Mouse (Mus musculus) thymus, adult 18-20 months (tissue): ENCODE measurements around the gene Tsc2.
A peak's percentile ranks its signal among the peaks of the same experiment; 100 is the strongest.

Experiments
- DNase-seq, 2 experiments: peaks; one replicate each; pipeline ENCODE4 v3.0.0; 2022; ENCODE audit warnings: mixed read lengths in 2 of 2

The Tsc2 gene

DNA sequence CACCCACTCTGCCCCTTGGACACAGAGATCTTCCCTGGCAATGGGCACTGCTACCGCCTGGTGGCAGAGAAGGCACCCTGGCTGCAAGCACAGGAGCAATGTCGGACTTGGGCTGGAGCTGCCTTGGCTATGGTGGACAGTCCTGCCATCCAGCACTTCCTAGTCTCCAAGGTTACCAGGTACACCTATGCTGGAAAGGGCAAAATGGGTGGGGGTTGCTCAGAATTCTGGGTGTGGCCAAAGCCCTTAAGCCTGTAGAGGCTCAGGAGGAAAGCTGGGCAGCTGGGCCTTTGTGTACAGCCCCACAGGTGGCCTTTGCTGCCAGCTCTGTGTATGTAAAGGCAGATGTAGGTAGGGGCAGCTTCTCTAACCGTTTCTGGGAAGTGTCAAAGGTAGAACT is 66.6 kb downstream of the Tsc2 start:
- no peak for DNase-seq

DNA sequence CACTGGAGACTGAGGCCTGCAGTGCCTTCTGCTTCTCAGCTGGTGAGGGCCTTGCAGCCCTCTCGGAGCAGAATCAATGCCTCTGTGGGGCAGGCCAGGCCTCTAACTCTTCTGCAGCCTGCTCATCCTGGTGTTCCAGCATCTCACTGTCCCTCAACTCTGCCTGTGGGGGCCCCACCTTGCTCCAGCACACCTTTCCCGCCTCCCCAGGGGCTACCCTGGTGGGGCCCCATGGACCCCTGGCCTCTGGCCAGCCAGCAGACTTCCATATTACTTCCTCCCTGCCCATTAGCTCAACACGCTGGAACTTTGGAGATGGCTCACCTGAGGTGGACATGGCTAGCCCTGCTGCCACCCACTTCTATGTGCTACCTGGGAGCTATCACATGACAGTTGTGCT is 67.3 kb downstream of the Tsc2 start:
- no peak for DNase-seq

DNA sequence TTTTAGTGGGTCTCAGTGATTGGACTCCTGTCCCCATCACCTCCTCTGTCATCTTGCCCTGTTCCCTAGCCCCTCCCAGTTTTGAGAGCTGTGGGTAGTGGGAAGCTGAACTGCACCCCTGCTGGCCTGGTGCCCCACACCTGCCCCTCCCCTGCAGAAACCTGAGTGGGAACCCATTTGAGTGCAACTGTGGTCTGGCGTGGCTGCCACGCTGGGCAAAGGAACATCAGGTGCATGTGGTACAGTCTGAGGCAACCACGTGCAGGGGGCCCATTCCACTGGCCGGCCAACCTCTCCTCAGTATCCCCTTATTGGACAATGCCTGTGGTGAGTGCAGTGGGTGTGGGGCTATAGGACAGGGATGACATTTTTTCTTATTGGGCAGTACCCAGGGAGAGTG is 68.0 kb downstream of the Tsc2 start:
- DNase-seq = no peak

DNA sequence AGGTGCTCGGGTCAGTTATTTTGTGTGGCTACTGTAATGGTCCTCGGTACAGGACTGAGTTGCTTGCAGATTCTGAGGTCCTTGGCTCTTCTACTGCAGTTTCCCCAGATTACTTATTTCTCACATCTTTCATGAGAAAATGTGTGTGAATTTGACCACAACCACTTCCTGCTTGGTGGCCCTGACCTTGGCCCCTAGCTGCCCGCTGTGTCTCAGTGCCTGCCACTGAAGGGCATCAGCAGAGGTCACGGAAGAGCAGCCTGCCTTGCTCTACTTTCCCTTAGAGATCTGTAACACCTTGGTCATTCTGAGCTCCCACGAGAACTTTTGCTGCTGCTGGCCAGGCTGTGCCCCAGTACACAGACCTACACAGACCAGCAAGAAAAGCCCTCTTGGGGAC is 68.8 kb downstream of the Tsc2 start:
- no peak for DNase-seq

DNA sequence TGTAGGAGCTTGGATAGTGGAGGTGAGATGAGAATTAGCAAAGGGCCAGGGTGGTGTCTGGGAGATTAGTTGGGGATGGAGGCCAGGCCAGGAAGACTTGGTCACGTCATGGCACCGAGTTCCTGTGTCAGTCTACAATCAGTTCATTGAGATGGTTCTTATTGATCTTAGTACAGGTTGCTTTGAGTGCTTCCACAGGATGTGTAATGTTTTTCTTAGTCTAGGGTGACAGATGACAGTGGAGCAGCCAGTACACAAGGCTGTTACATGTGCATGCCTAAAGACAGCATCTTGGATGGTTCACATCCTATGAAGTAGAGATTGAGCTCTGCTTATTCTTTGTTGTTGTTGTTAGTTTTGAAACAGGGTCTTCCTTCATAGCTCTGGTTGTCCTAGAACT is 70.8 kb downstream of the Tsc2 start:
- no peak for DNase-seq

DNA sequence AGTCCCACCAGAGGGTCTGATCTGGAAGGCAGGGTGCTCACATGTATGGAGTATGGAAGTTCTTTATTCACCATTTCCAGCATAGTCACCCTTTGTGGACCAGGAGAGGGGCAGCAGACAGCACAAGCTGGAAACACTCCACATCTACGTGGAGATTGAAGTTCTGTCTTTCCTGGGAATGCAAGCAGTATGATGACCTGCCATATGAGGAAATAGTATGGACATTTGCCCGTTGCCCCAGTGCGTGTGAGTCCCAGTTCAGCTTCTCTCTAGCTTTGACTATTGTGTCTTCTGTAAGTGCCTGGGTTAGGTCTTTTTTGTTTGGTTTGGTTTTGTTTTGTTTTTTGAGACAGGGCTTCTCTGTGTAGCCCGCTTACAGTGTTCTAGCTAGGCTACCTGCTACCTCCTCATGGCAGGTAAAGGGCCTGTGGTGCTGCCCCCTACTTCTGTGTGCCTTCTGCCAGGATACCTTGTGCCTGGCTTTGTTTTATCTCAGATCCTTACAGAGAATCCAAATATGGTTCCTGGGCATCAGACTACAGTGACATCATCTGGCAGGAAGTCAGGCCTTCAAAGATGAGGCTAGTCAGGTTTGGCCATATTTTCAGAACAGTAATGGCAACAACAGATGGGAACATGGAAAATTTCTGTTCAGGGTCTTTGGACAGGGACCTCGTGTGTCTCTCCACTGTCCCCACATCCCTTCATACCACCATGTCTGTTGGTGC is 72.0 kb downstream of the Tsc2 start:
- no peak for DNase-seq

DNA sequence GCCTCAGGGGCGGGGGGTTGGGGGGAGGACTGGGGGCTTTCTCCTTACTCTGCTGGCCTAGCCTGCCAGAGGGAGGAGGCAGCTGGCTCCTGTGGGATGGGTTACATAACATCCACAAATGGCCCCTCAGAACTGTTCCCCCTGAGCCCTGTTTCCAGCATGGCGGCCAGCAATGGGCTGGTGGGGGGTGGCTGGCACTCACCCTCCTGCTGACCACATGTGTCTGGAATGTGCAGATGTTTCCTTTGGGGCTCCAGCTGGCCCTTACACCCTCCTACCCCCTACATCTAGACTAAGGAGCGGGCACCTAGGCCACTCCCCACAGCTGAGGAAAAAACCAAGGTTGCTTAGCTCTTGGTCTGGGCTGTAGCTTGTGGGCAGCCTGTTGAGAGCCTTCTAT is 73.3 kb downstream of the Tsc2 start:
- no peak for DNase-seq

DNA sequence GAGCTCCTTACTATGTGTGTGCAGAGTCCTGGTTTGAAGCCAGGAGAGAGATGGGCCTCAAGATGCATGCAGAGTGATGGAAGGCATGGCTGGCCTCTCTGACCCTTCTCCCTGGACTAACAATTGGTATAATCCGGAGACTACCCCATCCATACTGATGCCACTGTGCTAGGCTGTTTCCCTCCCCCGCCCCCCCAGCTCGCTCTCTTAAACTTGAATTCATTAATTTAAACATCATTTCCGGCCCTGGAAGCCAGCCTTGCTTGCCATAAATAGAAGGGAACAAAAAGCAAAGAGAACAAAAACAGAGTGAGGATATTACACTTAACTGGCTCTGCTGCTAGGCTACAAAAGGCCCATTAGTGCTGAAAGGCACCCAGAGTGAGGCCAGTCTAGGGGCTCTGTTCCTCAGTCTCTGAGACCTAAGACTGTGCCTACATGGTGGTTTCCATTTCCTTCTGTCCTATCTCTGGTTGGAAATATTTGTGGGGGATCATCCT is 73.8 kb downstream of the Tsc2 start:
- DNase-seq = no peak

DNA sequence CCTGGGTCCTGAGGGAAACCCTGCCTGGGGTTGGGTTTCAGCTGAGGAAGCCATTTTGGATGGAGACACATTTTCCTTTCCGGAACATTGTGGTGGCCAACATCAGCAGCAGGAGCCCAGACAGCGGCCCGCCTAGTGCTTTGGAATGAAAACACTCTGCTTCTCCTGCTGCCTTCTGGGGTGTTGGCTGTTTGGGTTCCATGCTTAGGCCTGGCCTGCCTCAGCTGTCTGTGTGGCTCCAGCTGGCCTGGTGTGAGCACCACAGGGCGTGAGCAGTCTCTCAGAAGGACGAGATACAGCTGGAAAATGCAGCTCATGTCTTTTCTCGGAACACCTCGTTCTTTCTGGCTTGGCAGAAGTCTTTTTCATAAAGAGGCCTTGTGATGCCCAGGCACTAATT is 75.3 kb downstream of the Tsc2 start:
- no peak for DNase-seq

DNA sequence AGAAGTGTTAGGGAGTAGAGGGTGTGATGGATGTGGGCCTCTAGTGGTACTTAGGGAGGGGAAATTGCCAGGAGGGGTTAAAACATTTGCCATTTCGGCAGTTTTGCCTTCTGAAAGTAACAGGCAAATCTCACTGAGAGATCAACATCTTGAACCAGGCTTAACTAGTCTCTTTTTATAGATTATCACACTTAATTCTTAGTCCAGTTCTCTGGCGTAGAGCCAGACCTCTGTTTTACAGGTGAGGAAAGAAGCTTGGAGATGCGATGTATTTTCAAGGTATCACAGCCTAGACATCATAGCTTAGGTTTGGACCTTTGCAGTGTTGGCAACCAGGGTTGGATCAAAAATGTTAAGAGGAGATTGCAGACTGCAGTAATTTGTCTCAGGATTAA is 81.4 kb downstream of the Tsc2 start:
- no peak for DNase-seq

DNA sequence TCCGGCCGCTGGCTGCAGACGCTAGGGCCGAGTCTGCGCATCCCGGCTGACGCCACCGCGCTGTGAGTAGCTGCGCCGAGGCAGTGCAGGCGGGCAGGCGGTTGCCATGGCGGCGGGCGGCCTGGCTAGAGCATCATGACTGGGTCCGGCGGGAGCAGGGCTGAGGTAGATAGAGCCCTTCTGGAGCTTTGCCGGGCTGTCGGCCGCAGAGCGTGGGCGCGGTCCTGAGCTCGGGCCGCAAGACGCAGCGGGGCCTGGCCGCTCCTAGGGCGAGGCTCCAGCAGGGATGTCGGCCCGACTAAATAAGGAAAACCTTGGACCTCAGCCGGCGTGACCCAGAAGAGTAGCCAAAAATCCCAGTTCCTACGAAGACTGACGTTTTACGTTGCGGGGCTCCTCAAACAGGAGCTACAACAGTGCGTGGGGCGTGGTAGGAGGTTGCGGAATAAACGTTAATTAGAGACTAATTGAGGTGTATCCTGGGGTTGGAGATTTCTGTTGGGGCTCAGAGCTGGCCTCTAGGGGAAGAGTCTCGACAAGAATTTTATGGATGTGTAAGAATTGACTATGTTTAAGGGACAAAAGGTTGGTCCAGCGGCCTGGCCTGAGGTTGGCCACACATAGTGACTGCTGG is 81.9 kb downstream of the Tsc2 start:
- peak; percentile 57 to 59 for DNase-seq

DNA sequence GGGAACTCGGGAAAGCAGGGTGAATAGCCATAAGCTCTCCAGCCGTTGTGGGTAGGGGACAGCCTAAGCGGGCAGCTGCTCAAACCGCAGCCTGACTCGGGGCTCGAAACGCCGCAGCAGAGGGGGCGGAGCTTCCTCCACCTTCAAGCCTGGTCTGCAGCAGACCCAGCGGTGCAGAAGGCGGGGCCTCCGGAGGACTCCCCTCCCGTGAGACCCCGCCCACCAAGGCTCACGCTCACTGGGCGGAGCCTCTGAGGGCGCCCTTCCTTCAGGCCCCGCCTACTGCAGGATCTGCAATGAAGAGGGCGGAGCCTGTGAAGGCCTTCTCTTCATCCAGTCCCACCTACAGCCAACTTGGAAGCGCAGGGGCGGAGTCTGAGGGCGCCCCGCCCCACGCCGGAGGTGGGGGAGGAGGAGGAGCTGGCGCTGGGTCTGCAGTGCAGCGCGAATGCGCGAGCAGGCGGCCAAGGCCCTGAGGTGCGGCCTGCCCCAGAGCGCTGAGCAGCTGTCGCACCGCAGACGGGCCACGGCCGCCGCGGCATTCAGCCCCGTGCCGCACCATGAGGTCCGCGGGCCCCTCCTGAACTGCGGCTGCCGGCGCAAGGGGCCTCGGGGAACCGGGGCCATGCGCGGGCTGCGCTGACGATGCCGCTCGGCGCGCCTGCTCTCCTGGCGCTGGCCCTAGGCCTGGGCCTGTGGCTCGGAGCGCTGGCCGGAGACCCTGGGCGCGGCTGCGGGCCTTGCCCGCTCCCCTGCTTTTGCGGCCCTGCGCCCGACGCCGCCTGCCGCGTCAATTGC is 82.6 kb downstream of the Tsc2 start, which contains the start of gene Pkd1:
Pkd1 (plus strand) TSS at position 217 of the 798 bp plus-strand sequence.
- peak; percentile 99 for DNase-seq

DNA sequence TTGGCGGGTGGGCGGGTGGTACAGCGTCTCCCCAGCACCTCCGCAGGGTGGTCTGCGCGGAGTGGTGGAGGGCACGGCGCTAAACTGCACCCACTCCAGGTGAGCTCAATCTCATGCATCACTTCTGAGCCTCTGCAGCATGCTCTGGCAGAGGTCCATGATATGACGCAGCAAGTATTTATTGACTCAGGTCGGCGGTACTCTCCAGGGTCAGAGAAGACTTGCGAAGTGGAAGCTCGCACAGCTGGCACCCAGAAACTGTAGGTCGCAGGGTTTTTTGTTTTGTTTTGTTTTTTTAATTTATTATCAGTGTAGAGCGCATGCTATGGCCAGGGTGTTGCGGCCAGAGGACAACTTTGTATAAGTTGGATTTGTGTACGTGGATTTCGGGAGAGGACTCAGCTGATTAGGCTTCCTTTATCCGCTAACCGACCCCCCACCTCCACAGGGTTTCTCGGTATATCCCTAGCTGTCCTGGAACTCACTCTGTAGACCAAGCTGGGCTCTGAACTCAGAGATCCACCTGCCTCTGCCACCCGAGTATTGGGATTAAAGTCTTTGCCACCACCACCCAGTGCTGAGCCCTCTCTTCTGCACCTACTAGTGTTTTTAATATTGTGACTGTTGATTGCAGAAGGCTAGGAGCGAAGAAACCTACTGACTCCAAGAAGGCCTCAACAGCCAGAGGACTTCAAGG is 83.4 kb downstream of the Tsc2 start:
- DNase-seq = peak in 1 of 2 experiments; percentile 51

DNA sequence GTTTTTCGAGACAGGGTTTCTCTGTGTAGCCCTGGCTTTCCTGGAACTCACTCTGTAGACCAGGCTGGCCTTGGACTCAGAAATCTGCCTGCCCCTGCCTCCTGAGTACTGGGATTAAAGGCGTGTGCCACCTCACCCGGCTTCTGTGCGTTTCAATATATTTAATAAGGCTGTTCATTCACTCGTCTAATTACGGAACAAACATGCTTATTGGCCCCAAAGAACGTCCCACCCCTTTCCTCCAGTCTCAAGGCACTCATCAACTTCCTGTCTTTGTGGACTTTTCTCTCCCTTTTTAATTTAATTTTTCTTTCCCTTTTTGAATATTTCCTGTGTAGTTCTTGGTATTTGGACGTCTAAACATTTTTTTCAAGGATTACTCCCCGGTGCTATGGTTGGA is 84.0 kb downstream of the Tsc2 start:
- no peak for DNase-seq

DNA sequence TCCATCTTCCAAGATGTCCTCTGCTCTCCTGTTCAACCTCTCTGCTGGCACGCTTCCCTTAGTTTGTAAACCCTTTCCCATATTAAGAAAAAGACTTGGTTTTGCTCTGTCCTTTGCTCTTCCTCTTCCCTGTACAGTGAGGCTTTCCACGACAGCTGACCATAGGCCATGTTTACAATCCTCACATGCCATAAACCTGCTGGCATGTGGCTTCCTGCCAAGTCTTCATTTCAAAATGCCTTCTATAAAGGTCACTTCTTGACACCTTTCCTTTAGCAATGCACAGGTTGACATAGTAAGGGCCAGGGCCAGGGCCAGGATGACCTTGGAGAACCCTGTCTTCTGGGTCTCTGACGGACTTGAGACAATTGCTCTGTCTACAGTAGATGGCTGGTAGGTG is 86.2 kb downstream of the Tsc2 start:
- DNase-seq = no peak
